ENCODE assay signal across 24 mouse cellular contexts in genomic region chr2:6227059-6227445, GRCm38 (mm10). TPM values are rescaled to one million over a fixed set of nuclear protein-coding genes. Genes with fewer than 3 reads are reported as not detected.
DNase-seq lines count a peak whose midpoint lies in the region; ATAC-seq and TF ChIP-seq lines count a peak whose summit lies in the region.
"Had no signal": no experiment of that assay in that cellular context is flagged by ENCODE, and none has a peak within 500 bp of the region (broad histone marks: within the 10 kb centered on the region; RNA-seq: fewer than 3 reads in every experiment).

No protein-coding gene starts in this region.

- no peaks in the 10 kb centered on the region for H3K27me3 ChIP-seq in cerebellum, adult 2 months (ENCODE audit: control insufficient read depth, insufficient read depth, low read length)
- no peaks in the 10 kb centered on the region for H3K27me3 ChIP-seq in stomach, postnatal 0 days (ENCODE audit: control insufficient read depth, insufficient read depth, low read length)
- H3K27me3 ChIP-seq: forebrain, embryonic 12.5 days; kidney, embryonic 15.5 days; Patski; stomach, embryonic 15.5 days had no signal

- TF ChIP-seq POLR2A in cerebellum, adult 2 months (IDR thresholded peaks at IDR 0.05; ENCODE audit: borderline replicate concordance, insufficient read depth, low read length): no peak

- no peak overlapping the region for H3K9ac ChIP-seq in stomach, postnatal 0 days (ENCODE audit: low read length)
- H3K9ac ChIP-seq: forebrain, embryonic 12.5 days; hindbrain, embryonic 14.5 days; kidney, embryonic 15.5 days; liver, embryonic 14.5 days; stomach, embryonic 15.5 days had no signal

- whole genome bisulfite sequencing in cerebellum, adult 2 months: 21% methylated on average over 7 of the region's 7 CpGs
- 80% methylated on average over 7 of the region's 7 CpGs for WGBS in stomach, postnatal 0 days

- no peak overlapping the region for H3K4me2 ChIP-seq in stomach, postnatal 0 days (replicated peaks; ENCODE audit: low read depth)
- H3K4me2 ChIP-seq: forebrain, embryonic 12.5 days; heart, embryonic 11.5 days; hindbrain, embryonic 14.5 days; kidney, embryonic 15.5 days; stomach, embryonic 15.5 days had no signal

- no peak for TF ChIP-seq CTCF in cerebellum, adult 2 months (IDR thresholded peaks at IDR 0.05; ENCODE audit: borderline replicate concordance, insufficient read depth, low read depth, low read length)
- no peak for TF ChIP-seq CTCF in layer of hippocampus, adult 2 months (conservative IDR thresholded peaks at IDR 0.05)
- TF ChIP-seq CTCF in stomach, postnatal 0 days (IDR thresholded peaks at IDR 0.05; ENCODE audit: low read depth): no peak

- no peaks in the 10 kb centered on the region for H3K9me3 ChIP-seq in stomach, postnatal 0 days (ENCODE audit: control insufficient read depth, low read length)
- H3K9me3 ChIP-seq: kidney, embryonic 15.5 days; stomach, embryonic 15.5 days had no signal

- peak overlapping the region; percentile 67; the same call in 1 of the 2 replicates for H3K27ac ChIP-seq in cerebellum, adult 2 months (ENCODE audit: insufficient read depth, low read length)
- no peak overlapping the region for H3K27ac ChIP-seq in layer of hippocampus, adult 2 months
- H3K27ac ChIP-seq in stomach, postnatal 0 days (replicated peaks): no peak overlapping the region
- H3K27ac ChIP-seq: forebrain, embryonic 12.5 days; hindbrain, embryonic 14.5 days; kidney, embryonic 15.5 days; liver, embryonic 14.5 days; stomach, embryonic 15.5 days had no signal

- no peak for TF ChIP-seq EP300 in stomach, postnatal 0 days (optimal IDR thresholded peaks at IDR 0.05)

- peaks cover 28% of the 10 kb centered on the region for H3K4me1 ChIP-seq in cerebellum, adult 2 months (ENCODE audit: control insufficient read depth, insufficient read depth, low read length)
- H3K4me1 ChIP-seq in stomach, postnatal 0 days (replicated peaks; ENCODE audit: control insufficient read depth, insufficient read depth): no peaks in the 10 kb centered on the region
- H3K4me1 ChIP-seq: forebrain, embryonic 12.5 days; kidney, embryonic 15.5 days; stomach, embryonic 15.5 days had no signal

- peak; percentile 37 to 41 for DNase-seq in cerebellum, adult 2 months
- peak; percentile 32 to 39 for DNase-seq in layer of hippocampus, postnatal 10 days (ENCODE audit: low spot score in 2 of 2)
- DNase-seq in layer of hippocampus, adult 2 months (ENCODE audit: low spot score in 2 of 2): no peak
- peak; percentile 60 for DNase-seq in brain, adult 2 months (ENCODE audit: low read depth, low spot score)
- peak; percentile 59 for DNase-seq in cerebellum, adult 9-11 months
- no peak for DNase-seq in retina, postnatal 1 day
- DNase-seq in stomach, postnatal 0 days (ENCODE audit: low spot score): no peak
- DNase-seq: gastrocnemius, postnatal 25 days; heart, adult 18-20 months; heart, postnatal 36 days; liver; lung, adult 2 months; right cerebral cortex, postnatal 25 days; thymus, postnatal 25 days had no signal

- no peak for ATAC-seq in cerebellum, adult (ENCODE audit: insufficient number of reproducible peaks, low FRiP score, low TSS enrichment)
- no peak for ATAC-seq in stomach, postnatal 0 days (ENCODE audit: low FRiP score, low TSS enrichment)
- ATAC-seq: Patski had no signal

- no peak overlapping the region for H3K4me3 ChIP-seq in cerebellum, adult 2 months (replicated peaks; ENCODE audit: insufficient read depth, low read depth, low read length)
- H3K4me3 ChIP-seq in layer of hippocampus, adult 2 months: no peak overlapping the region
- H3K4me3 ChIP-seq in stomach, postnatal 0 days (ENCODE audit: low read depth, low read length): no peak overlapping the region
- H3K4me3 ChIP-seq: erythroblast, embryonic 14.5 days; forebrain, embryonic 12.5 days; kidney, embryonic 15.5 days; stomach, embryonic 15.5 days had no signal

- H3K36me3 ChIP-seq in stomach, postnatal 0 days (ENCODE audit: control insufficient read depth, insufficient read depth, low read length): no peaks in the 10 kb centered on the region
- H3K36me3 ChIP-seq: forebrain, embryonic 12.5 days; kidney, embryonic 15.5 days; stomach, embryonic 15.5 days had no signal

RNA-seq across cellular contexts. Expression of gene Echdc3, which starts 14.2 kb away (rescaled TPM):
- polyA plus RNA-seq in cerebellum, adult 2 months (2012; rRNA removed): 3.1 and 3.3 TPM in 2 replicates
- 1 to 10 TPM in 1 of 2 experiments, under 1 TPM in 1; 0.87 to 1.4 TPM for total RNA-seq in layer of hippocampus, postnatal 10 days (2021)
- total RNA-seq in layer of hippocampus, adult 2 months (2021): under 1 TPM; 0.69 to 0.72 TPM
- 8.1 and 9.1 TPM in 2 replicates for polyA plus RNA-seq in stomach, postnatal 0 days (2015; fragmentation: Nextera tagmentation; extraction: Ambion mirVana)
- total RNA-seq: MEL had no signal

Comparison
In these comparisons a context has a peak if more than half of its experiments do, and no peak if none do; other contexts are left out.
1. DNase-seq: peak in cerebellum, adult 2 months (2 of 2), layer of hippocampus, postnatal 10 days (2 of 2), brain, adult 2 months (single experiment) and cerebellum, adult 9-11 months (single experiment); none in layer of hippocampus, adult 2 months (0 of 2), retina, postnatal 1 day (single experiment) and stomach, postnatal 0 days (single experiment).